Mouse (Mus musculus): ENCODE results near the gene C77080. TPM values are rescaled to one million over a fixed set of nuclear protein-coding genes. Genes with fewer than 3 reads are reported as not detected.

C77080 gene
- total RNA-seq (2023): not detected

GRCm38 (mm10) chr4:129261196-129261595 lies at the start of gene C77080:
Gene C77080 (minus strand): TSS chr4:129261404.

GRCm38 (mm10) chr4:129287472-129287981 lies 26.3 kb upstream of the C77080 start, which contains the start of gene Sync:
Gene Sync (plus strand): TSS chr4:129287617.

GRCm38 (mm10) chr4:129189542-129190519 lies 71.4 kb downstream of the C77080 start, which contains the start of the genes S100pbp and Yars:
Gene S100pbp (minus strand): TSS chr4:129189727.
Gene Yars (plus strand): TSS chr4:129189760.

Other genes starting within 250 kb of the C77080 start
- gene Rnf19b, start 203.1 kb downstream of the C77080 start, total RNA-seq (2023): 10 to 100 TPM; 79.7 to 84.0 TPM
- not detected for gene Tmem54, start 155.9 kb downstream of the C77080 start, total RNA-seq (2023)
- gene Hpca, start 139.4 kb downstream of the C77080 start, total RNA-seq (2023): not detected
- not detected for gene Fndc5, start 124.4 kb downstream of the C77080 start, total RNA-seq (2023)
- gene S100pbp, start 71.7 kb downstream of the C77080 start, total RNA-seq (2023): 10 to 100 TPM; 12.1 to 12.9 TPM
- gene Yars, start 71.6 kb downstream of the C77080 start, total RNA-seq (2023): 10 to 100 TPM; 21.6 to 25.2 TPM
- gene Sync, start 26.2 kb upstream of the C77080 start, total RNA-seq (2023): not detected
- gene Rbbp4, start 74.0 kb upstream of the C77080 start, total RNA-seq (2023): 100 to 1,000 TPM; 110 to 145 TPM
- gene Zbtb8os, start 74.3 kb upstream of the C77080 start, total RNA-seq (2023): 10 to 100 TPM; 23.7 to 24.7 TPM
- 1 to 10 TPM in 1 of 2 experiments, under 1 TPM in 1; 0.73 to 1.4 TPM for gene Zbtb8a, start 116.7 kb upstream of the C77080 start, total RNA-seq (2023)
- gene Zbtb8b, start 179.4 kb upstream of the C77080 start, total RNA-seq (2023): not detected
- gene Bsdc1, start 200.2 kb upstream of the C77080 start, total RNA-seq (2023): 10 to 100 TPM; 88.5 to 95.7 TPM
- not detected for gene Tssk3, start 229.6 kb upstream of the C77080 start, total RNA-seq (2023)
- gene Fam229a, start 229.8 kb upstream of the C77080 start, total RNA-seq (2023): under 1 TPM in 1 of 2 experiments, not detected in 1; 0.73 TPM

Data from neutrophil, adult 59 days (primary cell).